Mouse (Mus musculus): Measurements from ENCODE around the gene Ergic1. TPM values are rescaled to one million over a fixed set of nuclear protein-coding genes. Genes with fewer than 3 reads are reported as not detected.

The Ergic1 gene
- total RNA-seq, 2 experiments from 2014 or later = 71.4 to 87.7 TPM

- DNase-seq = no peak
- intact Hi-C loops (cut with DNase I; ENCODE audit: low total_unique reads) = loop anchor here (10.0 kb wide), 1 partner anchor 56 kb away; no protein-coding TSS in a partner anchor
Measured at GRCm38 (mm10) chr17:26570651-26571118, 9.4 kb downstream of the Ergic1 start.

GRCm38 (mm10) chr17:26571377-26571776, 10.1 kb downstream of the Ergic1 start:
- no peak for DNase-seq
- intact Hi-C loops (cut with DNase I; ENCODE audit: low total_unique reads) = loop anchor here (10.0 kb wide), 1 partner anchor 57 kb away; no protein-coding TSS in a partner anchor

- intact Hi-C loops (cut with DNase I; ENCODE audit: low total_unique reads) = loop anchor here (10.0 kb wide), 1 partner anchor 57 kb away; no protein-coding TSS in a partner anchor
Measured at GRCm38 (mm10) chr17:26572265-26572664, 11.0 kb downstream of the Ergic1 start.

GRCm38 (mm10) chr17:26574118-26574517, 12.8 kb downstream of the Ergic1 start:
- intact Hi-C loops (cut with DNase I; ENCODE audit: low total_unique reads) = loop anchor here (10.0 kb wide), 1 partner anchor 59 kb away; no protein-coding TSS in a partner anchor
- no peak for DNase-seq

More at GRCm38 (mm10) chr17:26572265-26572664, 11.0 kb downstream of the Ergic1 start:
- DNase-seq = no peak

GRCm38 (mm10) chr17:26574701-26575100, 13.4 kb downstream of the Ergic1 start:
- no peak for DNase-seq
- intact Hi-C loops (cut with DNase I; ENCODE audit: low total_unique reads) = loop anchor here (10.0 kb wide), 1 partner anchor 60 kb away; no protein-coding TSS in a partner anchor

GRCm38 (mm10) chr17:26575786-26576690, 14.7 kb downstream of the Ergic1 start:
- intact Hi-C loops (cut with DNase I; ENCODE audit: low total_unique reads) = loop anchor here (10.0 kb wide), 1 partner anchor 61 kb away; no protein-coding TSS in a partner anchor
- DNase-seq = no peak

- DNase-seq = peak; percentile 88
- intact Hi-C loops (cut with DNase I; ENCODE audit: low total_unique reads) = loop anchor here (10.0 kb wide), 1 partner anchor 62 kb away; no protein-coding TSS in a partner anchor
Measured at GRCm38 (mm10) chr17:26576833-26577232, 15.5 kb downstream of the Ergic1 start.

- DNase-seq = no peak
- intact Hi-C loops (cut with DNase I; ENCODE audit: low total_unique reads) = loop anchor here (10.0 kb wide), 1 partner anchor 63 kb away; no protein-coding TSS in a partner anchor
Measured at GRCm38 (mm10) chr17:26577309-26577708, 16.0 kb downstream of the Ergic1 start.

GRCm38 (mm10) chr17:26578162-26578561, 16.9 kb downstream of the Ergic1 start:
- intact Hi-C loops (cut with DNase I; ENCODE audit: low total_unique reads) = loop anchor here (10.0 kb wide), 1 partner anchor 63 kb away; no protein-coding TSS in a partner anchor
- no peak for DNase-seq

- intact Hi-C loops (cut with DNase I; ENCODE audit: low total_unique reads) = loop anchor here (10.0 kb wide), 1 partner anchor 64 kb away; no protein-coding TSS in a partner anchor
- no peak for DNase-seq
Measured at GRCm38 (mm10) chr17:26578771-26579170, 17.5 kb downstream of the Ergic1 start.

- intact Hi-C loops (cut with DNase I; ENCODE audit: low total_unique reads) = loop anchor here (10.0 kb wide), 1 partner anchor 65 kb away; no protein-coding TSS in a partner anchor
- no peak for DNase-seq
Measured at GRCm38 (mm10) chr17:26579396-26579795, 18.1 kb downstream of the Ergic1 start.

- intact Hi-C loops (cut with DNase I; ENCODE audit: low total_unique reads) = no loop called here
- no peak for DNase-seq
Measured at GRCm38 (mm10) chr17:26580873-26581401, 19.6 kb downstream of the Ergic1 start.

- DNase-seq = peak; percentile 57
- intact Hi-C loops (cut with DNase I; ENCODE audit: low total_unique reads) = no loop called here
Measured at GRCm38 (mm10) chr17:26582297-26582696, 21.0 kb downstream of the Ergic1 start.

- intact Hi-C loops (cut with DNase I; ENCODE audit: low total_unique reads) = no loop called here
Measured at GRCm38 (mm10) chr17:26583056-26583455, 21.8 kb downstream of the Ergic1 start.

GRCm38 (mm10) chr17:26583606-26584005, 22.3 kb downstream of the Ergic1 start:
- intact Hi-C loops (cut with DNase I; ENCODE audit: low total_unique reads) = no loop called here
- no peak for DNase-seq

More at GRCm38 (mm10) chr17:26583056-26583455, 21.8 kb downstream of the Ergic1 start:
- no peak for DNase-seq

GRCm38 (mm10) chr17:26584063-26584462, 22.8 kb downstream of the Ergic1 start:
- intact Hi-C loops (cut with DNase I; ENCODE audit: low total_unique reads) = no loop called here
- DNase-seq = no peak

GRCm38 (mm10) chr17:26584558-26585136, 23.4 kb downstream of the Ergic1 start:
- DNase-seq = peak; percentile 89
- intact Hi-C loops (cut with DNase I; ENCODE audit: low total_unique reads) = no loop called here

- no peak for DNase-seq
- intact Hi-C loops (cut with DNase I; ENCODE audit: low total_unique reads) = no loop called here
Measured at GRCm38 (mm10) chr17:26587961-26588487, 26.7 kb downstream of the Ergic1 start.

GRCm38 (mm10) chr17:26592510-26592909, 31.2 kb downstream of the Ergic1 start:
- peak; percentile 38 for DNase-seq
- intact Hi-C loops (cut with DNase I; ENCODE audit: low total_unique reads) = no loop called here

Data from gastrocnemius, postnatal 14 days (tissue).